Mouse (Mus musculus): ENCODE measurements at regions not wholly inside any gene's neighbourhood (a gene's known extent, or its start where the extent isn't known, plus 50 kb on each side); places are given as distances from the start of the nearest gene placed in this dataset.

GRCm38 (mm10) chr15:50942429-50942828, 2942.3 kb upstream of the Gm7489 start:
- Histone ChIP-seq H3K27ac (ENCODE audit: control insufficient read depth, insufficient read depth, low read depth, low read length, poor library complexity) (no peak overlapping the region), H3K4me1 (ENCODE audit: control insufficient read depth, insufficient read depth, low read length) (no peaks in the 10 kb centered on the region), H3K4me3 (replicated peaks; ENCODE audit: control insufficient read depth, low read depth, low read length) (no peak overlapping the region)
- TF ChIP-seq POLR2A (IDR thresholded peaks at IDR 0.05; ENCODE audit: borderline replicate concordance, control insufficient read depth, low read depth, low read length) (no peak), CTCF (IDR thresholded peaks at IDR 0.05; ENCODE audit: control insufficient read depth, insufficient read depth, low read length) (no peak)
- 86% methylated on average over 5 of the region's 5 CpGs for WGBS

- WGBS, result 94% methylated on average over 4 of the region's 4 CpGs
- Histone ChIP-seq H3K27ac (ENCODE audit: control insufficient read depth, insufficient read depth, low read depth, low read length, poor library complexity) (no peak overlapping the region), H3K4me1 (ENCODE audit: control insufficient read depth, insufficient read depth, low read length) (no peaks in the 10 kb centered on the region), H3K4me3 (replicated peaks; ENCODE audit: control insufficient read depth, low read depth, low read length) (no peak overlapping the region)
- TF ChIP-seq CTCF (IDR thresholded peaks at IDR 0.05; ENCODE audit: control insufficient read depth, insufficient read depth, low read length) (no peak), POLR2A (IDR thresholded peaks at IDR 0.05; ENCODE audit: borderline replicate concordance, control insufficient read depth, low read depth, low read length) (no peak)
These were observed 2939.7 kb upstream of the Gm7489 start for GRCm38 (mm10) chr15:50944976-50945375.

DNA sequence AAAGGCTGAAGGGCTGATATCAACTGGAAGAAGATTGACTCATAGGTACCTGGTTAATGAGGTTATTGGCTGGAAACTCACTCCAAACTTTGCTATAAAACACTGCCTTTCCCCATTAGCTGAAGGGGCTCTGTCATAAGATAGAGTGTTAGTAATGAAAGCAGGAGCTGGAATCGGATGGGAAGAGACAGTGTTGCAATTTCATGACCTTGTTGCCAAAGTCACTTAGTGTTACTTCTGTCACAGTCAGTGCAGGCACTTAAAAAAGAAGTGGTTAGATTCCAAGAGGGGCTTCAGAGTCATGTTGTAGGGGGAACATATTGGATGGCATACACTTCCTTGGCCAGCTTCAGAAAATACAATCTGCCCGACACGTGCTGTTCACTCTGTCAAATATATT, 2925.6 kb upstream of the Gm7489 start:
- H3K4me3 ChIP-seq (replicated peaks; ENCODE audit: control insufficient read depth, low read depth, low read length), result no peak overlapping the region
- TF ChIP-seq CTCF (IDR thresholded peaks at IDR 0.05; ENCODE audit: control insufficient read depth, insufficient read depth, low read length), result no peak
- TF ChIP-seq POLR2A (IDR thresholded peaks at IDR 0.05; ENCODE audit: borderline replicate concordance, control insufficient read depth, low read depth, low read length), result no peak
- no peak overlapping the region for H3K27ac ChIP-seq (ENCODE audit: control insufficient read depth, insufficient read depth, low read depth, low read length, poor library complexity)
- WGBS, result 68% methylated on average over 3 of the region's 3 CpGs
- H3K4me1 ChIP-seq (ENCODE audit: control insufficient read depth, insufficient read depth, low read length), result no peaks in the 10 kb centered on the region

GRCm38 (mm10) chr15:50963606-50964005, 2921.1 kb upstream of the Gm7489 start:
- no peak for TF ChIP-seq POLR2A (IDR thresholded peaks at IDR 0.05; ENCODE audit: borderline replicate concordance, control insufficient read depth, low read depth, low read length)
- no peak for TF ChIP-seq CTCF (IDR thresholded peaks at IDR 0.05; ENCODE audit: control insufficient read depth, insufficient read depth, low read length)
- no peak overlapping the region for H3K4me3 ChIP-seq (replicated peaks; ENCODE audit: control insufficient read depth, low read depth, low read length)
- no peaks in the 10 kb centered on the region for H3K4me1 ChIP-seq (ENCODE audit: control insufficient read depth, insufficient read depth, low read length)
- WGBS, result 82% methylated on average over 5 of the region's 5 CpGs
- H3K27ac ChIP-seq (ENCODE audit: control insufficient read depth, insufficient read depth, low read depth, low read length, poor library complexity), result no peak overlapping the region

DNA sequence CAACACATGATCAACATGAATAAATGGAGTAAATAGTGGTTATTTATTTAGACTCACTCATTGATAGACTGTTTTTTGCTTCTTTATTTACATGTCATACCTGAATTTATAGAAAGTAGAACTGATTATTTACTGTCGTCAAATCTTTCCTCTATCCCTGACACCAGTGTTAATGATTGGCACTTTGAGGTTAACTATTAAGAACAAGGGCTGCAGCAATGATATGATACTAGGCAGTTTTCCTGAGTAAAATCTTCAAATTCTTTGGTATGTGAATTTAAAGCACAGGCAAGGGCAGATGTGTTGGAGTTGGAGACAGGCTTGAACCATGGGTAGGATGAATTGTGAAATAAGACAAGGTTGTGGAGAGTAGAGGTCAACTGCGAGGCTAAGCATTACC, 2920.5 kb upstream of the Gm7489 start:
- no peak for TF ChIP-seq CTCF (IDR thresholded peaks at IDR 0.05; ENCODE audit: control insufficient read depth, insufficient read depth, low read length)
- TF ChIP-seq POLR2A (IDR thresholded peaks at IDR 0.05; ENCODE audit: borderline replicate concordance, control insufficient read depth, low read depth, low read length), result no peak
- Histone ChIP-seq H3K4me1 (ENCODE audit: control insufficient read depth, insufficient read depth, low read length) (no peaks in the 10 kb centered on the region), H3K27ac (ENCODE audit: control insufficient read depth, insufficient read depth, low read depth, low read length, poor library complexity) (no peak overlapping the region), H3K4me3 (replicated peaks; ENCODE audit: control insufficient read depth, low read depth, low read length) (no peak overlapping the region)
- 82% methylated on average over 2 of the region's 2 CpGs for WGBS

- WGBS, result 76% methylated on average over 2 of the region's 2 CpGs
- Histone ChIP-seq H3K4me3 (replicated peaks; ENCODE audit: control insufficient read depth, low read depth, low read length) (no peak overlapping the region), H3K27ac (ENCODE audit: control insufficient read depth, insufficient read depth, low read depth, low read length, poor library complexity) (no peak overlapping the region), H3K4me1 (ENCODE audit: control insufficient read depth, insufficient read depth, low read length) (no peaks in the 10 kb centered on the region)
- TF ChIP-seq POLR2A (IDR thresholded peaks at IDR 0.05; ENCODE audit: borderline replicate concordance, control insufficient read depth, low read depth, low read length) (no peak), CTCF (IDR thresholded peaks at IDR 0.05; ENCODE audit: control insufficient read depth, insufficient read depth, low read length) (no peak)
These were observed 2917.5 kb upstream of the Gm7489 start for GRCm38 (mm10) chr15:50967176-50967575.

DNA sequence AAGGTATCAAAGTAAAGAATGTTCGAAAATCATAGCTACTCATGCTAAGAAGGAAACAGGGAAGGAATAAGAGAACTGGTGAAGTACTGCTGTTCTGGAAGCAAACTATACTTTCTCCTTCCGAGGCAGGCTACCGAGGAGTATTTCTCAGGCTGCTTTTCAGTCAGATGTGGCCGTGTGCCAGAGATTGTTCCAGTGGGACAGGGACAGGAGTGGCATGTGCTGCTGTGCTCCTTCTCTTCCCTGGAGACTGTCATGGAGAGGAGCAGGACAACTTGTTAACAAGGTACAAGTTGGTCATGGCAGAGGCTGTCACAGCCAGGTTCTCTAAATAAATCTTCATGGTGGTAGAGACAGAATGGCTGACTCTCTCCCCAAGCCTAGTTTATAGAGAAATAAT, 2914.1 kb upstream of the Gm7489 start:
- H3K27ac ChIP-seq (ENCODE audit: control insufficient read depth, insufficient read depth, low read depth, low read length, poor library complexity), result no peak overlapping the region
- no peak overlapping the region for H3K4me3 ChIP-seq (replicated peaks; ENCODE audit: control insufficient read depth, low read depth, low read length)
- no peaks in the 10 kb centered on the region for H3K4me1 ChIP-seq (ENCODE audit: control insufficient read depth, insufficient read depth, low read length)
- TF ChIP-seq POLR2A (IDR thresholded peaks at IDR 0.05; ENCODE audit: borderline replicate concordance, control insufficient read depth, low read depth, low read length), result no peak
- no peak for TF ChIP-seq CTCF (IDR thresholded peaks at IDR 0.05; ENCODE audit: control insufficient read depth, insufficient read depth, low read length)
- 80% methylated on average over 4 of the region's 4 CpGs for WGBS

GRCm38 (mm10) chr15:50972593-50972992, 2912.1 kb upstream of the Gm7489 start:
- no peaks in the 10 kb centered on the region for H3K4me1 ChIP-seq (ENCODE audit: control insufficient read depth, insufficient read depth, low read length)
- no peak for TF ChIP-seq POLR2A (IDR thresholded peaks at IDR 0.05; ENCODE audit: borderline replicate concordance, control insufficient read depth, low read depth, low read length)
- TF ChIP-seq CTCF (IDR thresholded peaks at IDR 0.05; ENCODE audit: control insufficient read depth, insufficient read depth, low read length), result no peak

More at GRCm38 (mm10) chr15:50972593-50972992, 2912.1 kb upstream of the Gm7489 start:
- Histone ChIP-seq H3K4me3 (replicated peaks; ENCODE audit: control insufficient read depth, low read depth, low read length) (no peak overlapping the region), H3K27ac (ENCODE audit: control insufficient read depth, insufficient read depth, low read depth, low read length, poor library complexity) (no peak overlapping the region)
- WGBS, result 86% methylated on average over 13 of the region's 13 CpGs

All from bone marrow, adult 2 months (tissue).